Mouse (Mus musculus): ENCODE measurements at regions not wholly inside any gene's neighbourhood (a gene's known extent, or its start where the extent isn't known, plus 50 kb on each side); places are given as distances from the start of the nearest gene placed in this dataset.

- no peak overlapping the region for H3K27ac ChIP-seq (ENCODE audit: low read depth, low read length)
- WGBS, result 23% methylated on average over 2 of the region's 2 CpGs
- H3K27me3 ChIP-seq (ENCODE audit: control insufficient read depth, insufficient read depth, low read length), result no peaks in the 10 kb centered on the region
- H3K4me3 ChIP-seq (ENCODE audit: low read depth, low read length), result no peak overlapping the region
- ATAC-seq (ENCODE audit: low FRiP score) (peak; percentile 93), DNase-seq (ENCODE audit: low spot score) (peak; percentile 27)
- no peak overlapping the region for H3K9ac ChIP-seq (ENCODE audit: low read depth, low read length)
- no peak overlapping the region for H3K4me2 ChIP-seq (replicated peaks; ENCODE audit: low read depth, low read length)
- no peaks in the 10 kb centered on the region for H3K36me3 ChIP-seq (ENCODE audit: control insufficient read depth, insufficient read depth, low read length)
- no peaks in the 10 kb centered on the region for H3K9me3 ChIP-seq (ENCODE audit: control insufficient read depth, low read length)
- H3K4me1 ChIP-seq (replicated peaks; ENCODE audit: control insufficient read depth, insufficient read depth, low read length), result no peaks in the 10 kb centered on the region
These were observed 62.9 kb downstream of the Fam84a start for GRCm38 (mm10) chr12:14088960-14089359.

GRCm38 (mm10) chr12:14082771-14083170 lies 69.1 kb downstream of the Fam84a start:
- Histone ChIP-seq H3K9me3 (ENCODE audit: control insufficient read depth, low read length) (no peaks in the 10 kb centered on the region), H3K4me3 (ENCODE audit: low read depth, low read length) (no peak overlapping the region), H3K4me2 (replicated peaks; ENCODE audit: low read depth, low read length) (no peak overlapping the region), H3K4me1 (replicated peaks; ENCODE audit: control insufficient read depth, insufficient read depth, low read length) (no peaks in the 10 kb centered on the region), H3K27ac (ENCODE audit: low read depth, low read length) (no peak overlapping the region), H3K36me3 (ENCODE audit: control insufficient read depth, insufficient read depth, low read length) (no peaks in the 10 kb centered on the region), H3K9ac (ENCODE audit: low read depth, low read length) (no peak overlapping the region), H3K27me3 (ENCODE audit: control insufficient read depth, insufficient read depth, low read length) (no peaks in the 10 kb centered on the region)
- DNase-seq (ENCODE audit: low spot score) (no peak), ATAC-seq (ENCODE audit: low FRiP score) (no peak)
- 91% methylated on average over 3 of the region's 3 CpGs for WGBS

- Histone ChIP-seq H3K27me3 (ENCODE audit: control insufficient read depth, insufficient read depth, low read length) (no peaks in the 10 kb centered on the region), H3K9ac (ENCODE audit: low read depth, low read length) (no peak overlapping the region), H3K36me3 (ENCODE audit: control insufficient read depth, insufficient read depth, low read length) (no peaks in the 10 kb centered on the region), H3K9me3 (ENCODE audit: control insufficient read depth, low read length) (no peaks in the 10 kb centered on the region), H3K4me1 (replicated peaks; ENCODE audit: control insufficient read depth, insufficient read depth, low read length) (no peaks in the 10 kb centered on the region), H3K4me3 (ENCODE audit: low read depth, low read length) (no peak overlapping the region), H3K4me2 (replicated peaks; ENCODE audit: low read depth, low read length) (no peak overlapping the region), H3K27ac (ENCODE audit: low read depth, low read length) (no peak overlapping the region)
- ATAC-seq (ENCODE audit: low FRiP score) (no peak), DNase-seq (ENCODE audit: low spot score) (no peak)
- 82% methylated on average over 1 of the region's 1 CpGs for WGBS
These were observed 72.0 kb downstream of the Fam84a start for GRCm38 (mm10) chr12:14079892-14080291.

GRCm38 (mm10) chr12:14069049-14069448 lies 82.8 kb downstream of the Fam84a start:
- no peak for DNase-seq (ENCODE audit: low spot score)
- H3K36me3 ChIP-seq (ENCODE audit: control insufficient read depth, insufficient read depth, low read length), result no peaks in the 10 kb centered on the region

GRCm38 (mm10) chr12:14065401-14065800 lies 86.5 kb downstream of the Fam84a start:
- no peak overlapping the region for H3K27ac ChIP-seq (ENCODE audit: low read depth, low read length)
- WGBS, result 81% methylated on average over 3 of the region's 3 CpGs
- H3K9ac ChIP-seq (ENCODE audit: low read depth, low read length), result no peak overlapping the region
- no peaks in the 10 kb centered on the region for H3K9me3 ChIP-seq (ENCODE audit: control insufficient read depth, low read length)
- H3K4me1 ChIP-seq (replicated peaks; ENCODE audit: control insufficient read depth, insufficient read depth, low read length), result no peaks in the 10 kb centered on the region
- no peaks in the 10 kb centered on the region for H3K36me3 ChIP-seq (ENCODE audit: control insufficient read depth, insufficient read depth, low read length)
- DNase-seq (ENCODE audit: low spot score), result no peak
- no peak overlapping the region for H3K4me2 ChIP-seq (replicated peaks; ENCODE audit: low read depth, low read length)
- H3K27me3 ChIP-seq (ENCODE audit: control insufficient read depth, insufficient read depth, low read length), result no peaks in the 10 kb centered on the region
- ATAC-seq (ENCODE audit: low FRiP score), result no peak
- H3K4me3 ChIP-seq (ENCODE audit: low read depth, low read length), result no peak overlapping the region

More at GRCm38 (mm10) chr12:14069049-14069448, 82.8 kb downstream of the Fam84a start:
- H3K4me2 ChIP-seq (replicated peaks; ENCODE audit: low read depth, low read length), result no peak overlapping the region
- no peaks in the 10 kb centered on the region for H3K9me3 ChIP-seq (ENCODE audit: control insufficient read depth, low read length)
- H3K4me1 ChIP-seq (replicated peaks; ENCODE audit: control insufficient read depth, insufficient read depth, low read length), result no peaks in the 10 kb centered on the region
- 79% methylated on average over 4 of the region's 4 CpGs for WGBS
- H3K27ac ChIP-seq (ENCODE audit: low read depth, low read length), result no peak overlapping the region
- H3K4me3 ChIP-seq (ENCODE audit: low read depth, low read length), result no peak overlapping the region
- H3K9ac ChIP-seq (ENCODE audit: low read depth, low read length), result no peak overlapping the region
- H3K27me3 ChIP-seq (ENCODE audit: control insufficient read depth, insufficient read depth, low read length), result no peaks in the 10 kb centered on the region
- ATAC-seq (ENCODE audit: low FRiP score), result no peak

- no peaks in the 10 kb centered on the region for H3K4me1 ChIP-seq (replicated peaks; ENCODE audit: control insufficient read depth, insufficient read depth, low read length)
- H3K36me3 ChIP-seq (ENCODE audit: control insufficient read depth, insufficient read depth, low read length), result no peaks in the 10 kb centered on the region
- H3K9me3 ChIP-seq (ENCODE audit: control insufficient read depth, low read length), result no peaks in the 10 kb centered on the region
- no peak overlapping the region for H3K4me2 ChIP-seq (replicated peaks; ENCODE audit: low read depth, low read length)
- H3K4me3 ChIP-seq (ENCODE audit: low read depth, low read length), result no peak overlapping the region
- H3K27ac ChIP-seq (ENCODE audit: low read depth, low read length), result no peak overlapping the region
- no peaks in the 10 kb centered on the region for H3K27me3 ChIP-seq (ENCODE audit: control insufficient read depth, insufficient read depth, low read length)
- 87% methylated on average over 4 of the region's 4 CpGs for WGBS
- ATAC-seq (ENCODE audit: low FRiP score), result no peak
- no peak for DNase-seq (ENCODE audit: low spot score)
- no peak overlapping the region for H3K9ac ChIP-seq (ENCODE audit: low read depth, low read length)
These were observed 88.6 kb downstream of the Fam84a start for GRCm38 (mm10) chr12:14063276-14063675.

GRCm38 (mm10) chr12:14056116-14056515 lies 95.7 kb downstream of the Fam84a start:
- DNase-seq (ENCODE audit: low spot score), result no peak

GRCm38 (mm10) chr12:14032363-14032762 lies 119.5 kb downstream of the Fam84a start:
- no peaks in the 10 kb centered on the region for H3K27me3 ChIP-seq (ENCODE audit: control insufficient read depth, insufficient read depth, low read length)
- no peaks in the 10 kb centered on the region for H3K9me3 ChIP-seq (ENCODE audit: control insufficient read depth, low read length)
- no peaks in the 10 kb centered on the region for H3K36me3 ChIP-seq (ENCODE audit: control insufficient read depth, insufficient read depth, low read length)
- no peak overlapping the region for H3K9ac ChIP-seq (ENCODE audit: low read depth, low read length)
- H3K4me2 ChIP-seq (replicated peaks; ENCODE audit: low read depth, low read length), result no peak overlapping the region
- no peak for DNase-seq (ENCODE audit: low spot score)
- H3K4me1 ChIP-seq (replicated peaks; ENCODE audit: control insufficient read depth, insufficient read depth, low read length), result no peaks in the 10 kb centered on the region
- no peak overlapping the region for H3K27ac ChIP-seq (ENCODE audit: low read depth, low read length)
- no peak for ATAC-seq (ENCODE audit: low FRiP score)
- no peak overlapping the region for H3K4me3 ChIP-seq (ENCODE audit: low read depth, low read length)
- WGBS, result 85% methylated on average over 1 of the region's 1 CpGs

More at GRCm38 (mm10) chr12:14056116-14056515, 95.7 kb downstream of the Fam84a start:
- no peak overlapping the region for H3K9ac ChIP-seq (ENCODE audit: low read depth, low read length)
- no peak overlapping the region for H3K4me3 ChIP-seq (ENCODE audit: low read depth, low read length)
- H3K36me3 ChIP-seq (ENCODE audit: control insufficient read depth, insufficient read depth, low read length), result no peaks in the 10 kb centered on the region
- H3K4me2 ChIP-seq (replicated peaks; ENCODE audit: low read depth, low read length), result no peak overlapping the region
- WGBS, result 82% methylated on average over 4 of the region's 4 CpGs
- ATAC-seq (ENCODE audit: low FRiP score), result no peak
- no peaks in the 10 kb centered on the region for H3K27me3 ChIP-seq (ENCODE audit: control insufficient read depth, insufficient read depth, low read length)
- no peaks in the 10 kb centered on the region for H3K9me3 ChIP-seq (ENCODE audit: control insufficient read depth, low read length)
- no peaks in the 10 kb centered on the region for H3K4me1 ChIP-seq (replicated peaks; ENCODE audit: control insufficient read depth, insufficient read depth, low read length)
- no peak overlapping the region for H3K27ac ChIP-seq (ENCODE audit: low read depth, low read length)

- no peak overlapping the region for H3K27ac ChIP-seq (ENCODE audit: low read depth, low read length)
- ATAC-seq (ENCODE audit: low FRiP score), result no peak
These were observed 136.6 kb downstream of the Fam84a start for GRCm38 (mm10) chr12:14015271-14015670.

More at GRCm38 (mm10) chr12:14015271-14015670, 136.6 kb downstream of the Fam84a start:
- no peak overlapping the region for H3K4me3 ChIP-seq (ENCODE audit: low read depth, low read length)
- H3K4me2 ChIP-seq (replicated peaks; ENCODE audit: low read depth, low read length), result no peak overlapping the region
- no peaks in the 10 kb centered on the region for H3K27me3 ChIP-seq (ENCODE audit: control insufficient read depth, insufficient read depth, low read length)
- no peaks in the 10 kb centered on the region for H3K4me1 ChIP-seq (replicated peaks; ENCODE audit: control insufficient read depth, insufficient read depth, low read length)
- H3K36me3 ChIP-seq (ENCODE audit: control insufficient read depth, insufficient read depth, low read length), result no peaks in the 10 kb centered on the region
- no peak for DNase-seq (ENCODE audit: low spot score)
- no peaks in the 10 kb centered on the region for H3K9me3 ChIP-seq (ENCODE audit: control insufficient read depth, low read length)
- no peak overlapping the region for H3K9ac ChIP-seq (ENCODE audit: low read depth, low read length)
